In genomic region chr19:46653188-46653587, GRCm38 (mm10) we compare ENCODE assay signal across 32 mouse cellular contexts. TPM values are rescaled to one million over a fixed set of nuclear protein-coding genes. Genes with fewer than 3 reads are reported as not detected.
"Had no signal": no experiment of that assay in that cellular context is flagged by ENCODE, and none has a peak within 500 bp of the region (broad histone marks: within the 10 kb centered on the region; RNA-seq: fewer than 3 reads in every experiment).

No protein-coding gene starts in this region.

- ATAC-seq: hindbrain, embryonic 16.5 days; inflammation-experienced regulatory T-cells, adult 6 months; intestine, embryonic 15.5 days; intestine, postnatal 0 days had no signal

- H3K9me3 ChIP-seq: heart, embryonic 10.5 days; heart, embryonic 12.5 days; hindbrain, embryonic 10.5 days; hindbrain, embryonic 12.5 days; intestine, embryonic 15.5 days; limb, embryonic 10.5 days; limb, embryonic 12.5 days had no signal

- H3K4me2 ChIP-seq: heart, embryonic 12.5 days; hindbrain, embryonic 12.5 days; hindbrain, embryonic 14.5 days; intestine, embryonic 15.5 days; limb, embryonic 12.5 days had no signal

- H3K9ac ChIP-seq: heart, embryonic 12.5 days; hindbrain, embryonic 12.5 days; hindbrain, embryonic 14.5 days; intestine, embryonic 15.5 days; limb, embryonic 12.5 days had no signal

- H3K4me3 ChIP-seq: gastrocnemius, adult 2 months; heart, embryonic 10.5 days; heart, embryonic 12.5 days; hindbrain, embryonic 10.5 days; hindbrain, embryonic 12.5 days; intestine, embryonic 15.5 days; layer of hippocampus, adult 2 months; limb, embryonic 10.5 days; limb, embryonic 12.5 days had no signal

- DNase-seq: gastrocnemius, postnatal 10 days; gastrocnemius, postnatal 25 days; heart, adult 18-20 months; heart, postnatal 4 days; kidney, adult 18-20 months; kidney, adult 8-10 months; kidney, postnatal 10 days; kidney, postnatal 25 days; kidney, postnatal 4 days had no signal

- H3K27me3 ChIP-seq: heart, embryonic 12.5 days; hindbrain, embryonic 12.5 days; intestine, embryonic 15.5 days; limb, embryonic 12.5 days had no signal

- H3K27ac ChIP-seq: gastrocnemius, adult 2 months; heart, embryonic 10.5 days; hindbrain, embryonic 10.5 days; hindbrain, embryonic 12.5 days; hindbrain, embryonic 14.5 days; intestine, embryonic 15.5 days; layer of hippocampus, adult 2 months; limb, embryonic 10.5 days; limb, embryonic 12.5 days had no signal

- H3K4me1 ChIP-seq: hindbrain, embryonic 10.5 days; hindbrain, embryonic 12.5 days; intestine, embryonic 15.5 days; limb, embryonic 10.5 days; limb, embryonic 12.5 days had no signal

RNA-seq across cellular contexts. Expression of gene Cyp17a1, which starts 19.8 kb away (rescaled TPM):
- total RNA-seq: gastrocnemius, adult 2 months; gastrocnemius, postnatal 10 days; gastrocnemius, postnatal 25 days; gastrocnemius, postnatal 4 days; granulocyte monocyte progenitor cell, adult 5-6 weeks; heart, adult 18-20 months; heart, adult 8-10 months; heart, postnatal 25 days; layer of hippocampus, adult 2 months; layer of hippocampus, postnatal 10 days; layer of hippocampus, postnatal 25 days; left cerebral cortex, postnatal 14 days; left cerebral cortex, postnatal 36 days had no signal
- polyA plus RNA-seq: frontal cortex, adult 2 months; hindbrain, embryonic 10.5 days; hindbrain, embryonic 12.5 days; hindbrain, embryonic 14.5 days; hindbrain, embryonic 16.5 days; intestine, embryonic 15.5 days; intestine, postnatal 0 days; kidney, embryonic 14.5 days; limb, embryonic 10.5 days; limb, embryonic 12.5 days had no signal
